Mouse (Mus musculus) MEL (cell line): ENCODE results near the gene Tbc1d13.

Experiments used
- CHD1 ChIP-seq: IDR thresholded peaks from 2 replicates; pipeline ENCODE4 v1.6.1; 2012; ENCODE audit warnings: low read depth, mild to moderate bottlenecking, inconsistent platforms, low read length, improper control_type of control experiment
- CTCF ChIP-seq, 3 experiments: IDR thresholded peaks in 2 of 3; conservative IDR thresholded peaks in 1 of 3; 2 replicates each; pipeline ENCODE4 v1.5.1; 2011 to 2012; ENCODE audit warnings: low read length in 3 of 3, low read depth in 2 of 3, mild to moderate bottlenecking in 2 of 3, improper control_type of control experiment in 1 of 3, inconsistent platforms in 1 of 3, mixed read lengths in 1 of 3, moderate library complexity in 1 of 3; ENCODE audit not compliant: control insufficient read depth in 1 of 3, insufficient read depth in 1 of 3, poor library complexity in 1 of 3, severe bottlenecking in 1 of 3
- E2F4 ChIP-seq: IDR thresholded peaks from 2 replicates; pipeline ENCODE4 v1.6.1; 2011; ENCODE audit warnings: low read depth, low read length, improper control_type of control experiment, borderline replicate concordance
- GATA1 ChIP-seq: IDR thresholded peaks from 2 replicates; pipeline ENCODE4 v1.6.1; 2011; ENCODE audit warnings: low read depth, low read length, improper control_type of control experiment
- HCFC1 ChIP-seq: IDR thresholded peaks from 2 replicates; pipeline ENCODE4 v1.6.1; 2012; ENCODE audit warnings: low read depth, mild to moderate bottlenecking, inconsistent platforms, low read length, improper control_type of control experiment, moderate library complexity
- MAZ ChIP-seq: IDR thresholded peaks from 2 replicates; pipeline ENCODE4 v1.6.1; 2012; ENCODE audit warnings: low read depth, mild to moderate bottlenecking, inconsistent platforms, low read length, improper control_type of control experiment
- MEF2A ChIP-seq: IDR thresholded peaks from 2 replicates; pipeline ENCODE4 v1.6.1; 2014; ENCODE audit warnings: low read depth, mild to moderate bottlenecking, inconsistent platforms, low read length, improper control_type of control experiment; ENCODE audit not compliant: poor library complexity, insufficient replicate concordance, severe bottlenecking; ENCODE audit errors: extremely low read depth
- POLR2A ChIP-seq, 2 experiments: IDR thresholded peaks; 2 replicates each; pipeline ENCODE4 v1.6.1; 2011 to 2012; ENCODE audit warnings: low read length in 2 of 2, mild to moderate bottlenecking in 2 of 2, control low read depth in 1 of 2, improper control_type of control experiment in 1 of 2, low read depth in 1 of 2, moderate library complexity in 1 of 2; ENCODE audit not compliant: control insufficient read depth in 1 of 2, insufficient read depth in 1 of 2, poor library complexity in 1 of 2
- SMC3 ChIP-seq: IDR thresholded peaks from 2 replicates; pipeline ENCODE4 v1.6.1; 2011; ENCODE audit warnings: low read depth, low read length, improper control_type of control experiment
- TBP ChIP-seq: IDR thresholded peaks from 2 replicates; pipeline ENCODE4 v1.8.0; 2011; ENCODE audit warnings: low read depth, low read length, improper control_type of control experiment
- TCF12 ChIP-seq: IDR thresholded peaks from 2 replicates; pipeline ENCODE4 v1.6.1; 2014; ENCODE audit warnings: low read depth, mild to moderate bottlenecking, inconsistent platforms, low read length, improper control_type of control experiment, moderate library complexity
- ZMIZ1 ChIP-seq: IDR thresholded peaks from 2 replicates; pipeline ENCODE4 v1.6.1; 2012; ENCODE audit warnings: low read depth, mild to moderate bottlenecking, inconsistent platforms, low read length, improper control_type of control experiment, moderate library complexity
- ZNF384 ChIP-seq: IDR thresholded peaks from 2 replicates; pipeline ENCODE4 v1.6.1; 2012; ENCODE audit warnings: low read depth, mild to moderate bottlenecking, inconsistent platforms, low read length, improper control_type of control experiment

DNA sequence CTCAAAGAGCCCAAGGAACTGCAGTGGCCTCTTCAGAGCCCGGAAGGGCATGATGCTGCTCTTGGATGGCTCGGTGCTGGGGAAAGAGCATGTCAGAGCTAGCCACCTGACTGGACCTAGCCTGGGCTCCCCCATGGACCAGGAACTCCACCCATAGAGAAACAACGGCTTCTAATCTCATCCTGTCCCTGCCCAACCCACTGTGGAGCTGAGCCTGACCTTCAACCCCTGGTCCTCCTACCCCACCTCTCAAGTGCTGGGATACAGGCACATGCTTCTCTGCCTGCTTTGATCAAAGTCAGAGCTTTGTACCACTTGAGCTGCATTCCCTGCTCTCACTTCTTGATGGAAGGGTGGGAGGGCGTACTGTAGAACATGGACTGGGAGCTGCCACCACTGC, 25.3 kb upstream of the Tbc1d13 start:
- TF ChIP-seq E2F4 (no peak), POLR2A (IDR thresholded peaks at IDR 0.05; ENCODE audit: control insufficient read depth in 1 of 2, insufficient read depth in 1 of 2, low read depth in 1 of 2, low read length in 2 of 2, poor library complexity in 1 of 2) (no peak), MEF2A (no peak), CTCF (IDR thresholded peaks at IDR 0.05 in 2 of 3, conservative IDR thresholded peaks at IDR 0.05 in 1 of 3; ENCODE audit: control insufficient read depth in 1 of 3, insufficient read depth in 1 of 3, low read depth in 2 of 3, low read length in 3 of 3, poor library complexity in 1 of 3, severe bottlenecking in 1 of 3) (no peak), GATA1 (no peak), CHD1 (no peak), ZMIZ1 (no peak), HCFC1 (no peak), TCF12 (no peak), SMC3 (no peak), MAZ (no peak), ZNF384 (no peak), TBP (no peak)
